Mouse (Mus musculus): ENCODE results near the gene Ikzf3. TPM values are rescaled to one million over a fixed set of nuclear protein-coding genes. Genes with fewer than 3 reads are reported as not detected.

Gene Ikzf3
- polyA plus RNA-seq, 1 experiment = 3.9 TPM

GRCm38 (mm10) chr11:98446562-98447474, 99.0 kb downstream of the Ikzf3 start:
- peaks cover 26% of the 10 kb centered on the region for H3K4me1 ChIP-seq (ENCODE audit: control insufficient read depth, insufficient read depth, low read length)
- H3K36me3 ChIP-seq (ENCODE audit: control insufficient read depth, insufficient read depth, low read length) = peaks cover 4% of the 10 kb centered on the region
- 3% methylated on average over 33 of the region's 33 CpGs for WGBS
- TF ChIP-seq CTCF (conservative IDR thresholded peaks at IDR 0.05; ENCODE audit: insufficient read depth, insufficient read length, low read depth, low read length) = no peak
- TF ChIP-seq POLR2A (IDR thresholded peaks at IDR 0.05; ENCODE audit: low read depth, low read length) = no peak
- H3K4me3 ChIP-seq (ENCODE audit: insufficient read depth, low read depth, low read length) = peak overlapping the region; percentile 89
- H3K27ac ChIP-seq (ENCODE audit: insufficient read depth, low read depth, low read length) = peak overlapping the region; percentile 98
- DNase-seq = peak; percentile 95
- no peaks in the 10 kb centered on the region for H3K27me3 ChIP-seq (replicated peaks; ENCODE audit: control insufficient read depth, insufficient read depth, low read length)

- H3K27ac ChIP-seq (ENCODE audit: insufficient read depth, low read depth, low read length) = peak within 1 kb of the TSS; percentile 98
- 7% methylated on average over 5 of the region's 5 CpGs for WGBS
- H3K4me3 ChIP-seq (ENCODE audit: insufficient read depth, low read depth, low read length) = peak within 1 kb of the TSS; percentile 89
Observed at GRCm38 (mm10) chr11:98446213-98446561, 99.6 kb downstream of the Ikzf3 start, which contains the start of gene Grb7. Gene Grb7, plus strand, starts transcription at chr11:98446394.

GRCm38 (mm10) chr11:98445679-98446078, 100.2 kb downstream of the Ikzf3 start:
- peak overlapping the region; percentile 98 for H3K27ac ChIP-seq (ENCODE audit: insufficient read depth, low read depth, low read length)
- DNase-seq = peak; percentile 89
- WGBS = 33% methylated on average over 4 of the region's 4 CpGs
- H3K36me3 ChIP-seq (ENCODE audit: control insufficient read depth, insufficient read depth, low read length) = no peaks in the 10 kb centered on the region; the same call in 1 of the 2 replicates
- peaks cover 24% of the 10 kb centered on the region for H3K4me1 ChIP-seq (ENCODE audit: control insufficient read depth, insufficient read depth, low read length)
- TF ChIP-seq POLR2A (IDR thresholded peaks at IDR 0.05; ENCODE audit: low read depth, low read length) (no peak), CTCF (conservative IDR thresholded peaks at IDR 0.05; ENCODE audit: insufficient read depth, insufficient read length, low read depth, low read length) (no peak)
- no peaks in the 10 kb centered on the region for H3K27me3 ChIP-seq (replicated peaks; ENCODE audit: control insufficient read depth, insufficient read depth, low read length)
- no peak overlapping the region for H3K4me3 ChIP-seq (ENCODE audit: insufficient read depth, low read depth, low read length)

More at GRCm38 (mm10) chr11:98446213-98446561, 99.6 kb downstream of the Ikzf3 start, which contains the start of gene Grb7:
- TF ChIP-seq CTCF (conservative IDR thresholded peaks at IDR 0.05; ENCODE audit: insufficient read depth, insufficient read length, low read depth, low read length) = no peak
- TF ChIP-seq POLR2A (IDR thresholded peaks at IDR 0.05; ENCODE audit: low read depth, low read length) = no peak
- H3K4me1 ChIP-seq (ENCODE audit: control insufficient read depth, insufficient read depth, low read length) = peaks cover 26% of the 10 kb centered on the region
- H3K36me3 ChIP-seq (ENCODE audit: control insufficient read depth, insufficient read depth, low read length) = peaks cover 1% of the 10 kb centered on the region
- no peaks in the 10 kb centered on the region for H3K27me3 ChIP-seq (replicated peaks; ENCODE audit: control insufficient read depth, insufficient read depth, low read length)
- no peak for DNase-seq

GRCm38 (mm10) chr11:98445238-98445637, 100.6 kb downstream of the Ikzf3 start:
- 33% methylated on average over 1 of the region's 1 CpGs for WGBS
- TF ChIP-seq POLR2A (IDR thresholded peaks at IDR 0.05; ENCODE audit: low read depth, low read length) (no peak), CTCF (conservative IDR thresholded peaks at IDR 0.05; ENCODE audit: insufficient read depth, insufficient read length, low read depth, low read length) (no peak)

GRCm38 (mm10) chr11:98443688-98444087, 102.1 kb downstream of the Ikzf3 start:
- 94% methylated on average over 1 of the region's 1 CpGs for WGBS

More at GRCm38 (mm10) chr11:98445238-98445637, 100.6 kb downstream of the Ikzf3 start:
- peak overlapping the region; percentile 98 for H3K27ac ChIP-seq (ENCODE audit: insufficient read depth, low read depth, low read length)
- no peaks in the 10 kb centered on the region for H3K36me3 ChIP-seq (ENCODE audit: control insufficient read depth, insufficient read depth, low read length)
- H3K4me1 ChIP-seq (ENCODE audit: control insufficient read depth, insufficient read depth, low read length) = peaks cover 20% of the 10 kb centered on the region
- no peak overlapping the region for H3K4me3 ChIP-seq (ENCODE audit: insufficient read depth, low read depth, low read length)
- H3K27me3 ChIP-seq (replicated peaks; ENCODE audit: control insufficient read depth, insufficient read depth, low read length) = no peaks in the 10 kb centered on the region
- peak; percentile 32 for DNase-seq

GRCm38 (mm10) chr11:98438331-98439158, 107.3 kb downstream of the Ikzf3 start, which contains the start of gene Mien1:
Gene Mien1, minus strand, starts transcription at chr11:98438991.
- Histone ChIP-seq H3K4me3 (ENCODE audit: insufficient read depth, low read depth, low read length) (peak within 1 kb of the TSS; percentile 87), H3K36me3 (ENCODE audit: control insufficient read depth, insufficient read depth, low read length) (no peaks in the 10 kb centered on the region; the same call in none of the 2 replicates), H3K4me1 (ENCODE audit: control insufficient read depth, insufficient read depth, low read length) (peaks cover 11% of the 10 kb centered on the region; the same call in 1 of the 2 replicates), H3K27me3 (replicated peaks; ENCODE audit: control insufficient read depth, insufficient read depth, low read length) (no peaks in the 10 kb centered on the region), H3K27ac (ENCODE audit: insufficient read depth, low read depth, low read length) (peak within 1 kb of the TSS; percentile 79)
- peak; percentile 97 for DNase-seq
- TF ChIP-seq POLR2A (IDR thresholded peaks at IDR 0.05; ENCODE audit: low read depth, low read length) (peak; percentile 34), CTCF (conservative IDR thresholded peaks at IDR 0.05; ENCODE audit: insufficient read depth, insufficient read length, low read depth, low read length) (peak; percentile 91)
- 2% methylated on average over 43 of the region's 43 CpGs for WGBS

More at GRCm38 (mm10) chr11:98443688-98444087, 102.1 kb downstream of the Ikzf3 start:
- no peak for DNase-seq
- Histone ChIP-seq H3K4me1 (ENCODE audit: control insufficient read depth, insufficient read depth, low read length) (peaks cover 9% of the 10 kb centered on the region; the same call in 1 of the 2 replicates), H3K27me3 (replicated peaks; ENCODE audit: control insufficient read depth, insufficient read depth, low read length) (no peaks in the 10 kb centered on the region), H3K4me3 (ENCODE audit: insufficient read depth, low read depth, low read length) (no peak overlapping the region), H3K36me3 (ENCODE audit: control insufficient read depth, insufficient read depth, low read length) (no peaks in the 10 kb centered on the region), H3K27ac (ENCODE audit: insufficient read depth, low read depth, low read length) (no peak overlapping the region)
- no peak for TF ChIP-seq CTCF (conservative IDR thresholded peaks at IDR 0.05; ENCODE audit: insufficient read depth, insufficient read length, low read depth, low read length)
- no peak for TF ChIP-seq POLR2A (IDR thresholded peaks at IDR 0.05; ENCODE audit: low read depth, low read length)

Measured in kidney, adult 2 months (tissue).